Mouse (Mus musculus): ENCODE measurements at regions not wholly inside any gene's neighbourhood (a gene's known extent, or its start where the extent isn't known, plus 50 kb on each side); places are given as distances from the start of the nearest gene placed in this dataset.
A peak's percentile ranks its signal among the peaks of the same experiment; 100 is the strongest.

DNA sequence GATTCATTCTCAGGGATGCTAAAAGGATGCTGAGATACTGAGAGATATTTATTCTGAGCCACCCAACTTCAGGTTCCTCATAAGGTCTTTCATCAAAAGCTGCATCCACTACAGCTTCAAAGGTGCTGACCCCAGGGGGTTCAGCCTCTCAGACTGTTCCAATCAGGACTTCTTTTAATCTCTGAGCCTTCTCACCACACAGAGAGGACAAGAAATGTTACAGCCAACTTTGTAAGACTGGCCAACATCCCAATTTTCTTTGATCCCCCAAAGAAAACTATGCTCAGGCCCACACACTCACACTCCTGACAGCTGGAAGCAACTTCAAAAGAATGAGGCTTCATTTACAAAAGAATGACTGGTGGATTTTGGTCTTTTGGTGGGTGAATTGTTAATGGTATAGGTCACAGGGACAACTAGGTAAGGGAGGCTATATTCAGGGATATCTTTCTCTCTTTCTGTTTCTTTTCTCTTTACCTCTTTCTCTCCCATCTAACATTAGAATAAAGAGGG lies 328.2 kb downstream of the Snca start:
- H3K9me3 ChIP-seq (ENCODE audit: low read length): peaks cover 22% of the 10 kb centered on the region
- no peaks in the 10 kb centered on the region for H3K27me3 ChIP-seq (ENCODE audit: insufficient read depth, low read length)
- H3K4me1 ChIP-seq (replicated peaks; ENCODE audit: low read depth, low read length): peaks cover 6% of the 10 kb centered on the region; the same call in 1 of the 2 replicates
- peak; percentile 10; the same call in 1 of the 2 replicates for TF ChIP-seq POU5F1 (IDR thresholded peaks at IDR 0.05; ENCODE audit: borderline replicate concordance, low read length)
- peak; percentile 60; the same call in 1 of the 2 replicates for TF ChIP-seq NANOG (IDR thresholded peaks at IDR 0.05; ENCODE audit: borderline replicate concordance, low read length)
- TF ChIP-seq CTCF (conservative IDR thresholded peaks at IDR 0.05; ENCODE audit: low read length): no peak
- H3K36me3 ChIP-seq (ENCODE audit: insufficient read depth, low read length): no peaks in the 10 kb centered on the region
- H3K4me3 ChIP-seq (replicated peaks; ENCODE audit: low read length): no peak overlapping the region
